Mouse (Mus musculus): ENCODE measurements at regions not wholly inside any gene's neighbourhood (a gene's known extent, or its start where the extent isn't known, plus 50 kb on each side); places are given as distances from the start of the nearest gene placed in this dataset.
"Not testable (repeated sequence)": the region's sequence is repeated elsewhere in the genome, so short reads cannot be mapped to it uniquely, and the experiment has no call there.

DNA sequence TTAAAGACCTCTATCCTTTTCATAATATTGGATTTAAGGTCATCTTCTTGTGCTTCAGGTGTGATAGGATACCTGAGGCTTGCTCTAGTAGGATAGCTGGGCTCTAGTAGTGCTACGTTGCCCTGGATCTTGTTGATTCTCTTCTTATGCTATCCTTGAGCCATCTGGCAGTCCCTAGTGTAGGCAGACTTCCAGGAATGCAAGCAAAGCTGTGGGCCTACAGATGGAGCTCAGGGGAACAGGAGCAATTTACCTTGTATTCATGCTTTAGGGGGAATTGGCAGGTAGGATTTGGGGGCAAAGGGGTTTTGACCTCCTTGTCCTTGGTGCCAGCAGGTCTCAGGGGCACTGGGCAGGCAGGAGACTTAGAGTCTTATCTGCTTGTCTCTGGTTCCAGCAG lies 297.8 kb upstream of the Dcbld2 start:
- no peaks in the 10 kb centered on the region for H3K4me1 ChIP-seq (ENCODE audit: insufficient read depth, low read length)

DNA sequence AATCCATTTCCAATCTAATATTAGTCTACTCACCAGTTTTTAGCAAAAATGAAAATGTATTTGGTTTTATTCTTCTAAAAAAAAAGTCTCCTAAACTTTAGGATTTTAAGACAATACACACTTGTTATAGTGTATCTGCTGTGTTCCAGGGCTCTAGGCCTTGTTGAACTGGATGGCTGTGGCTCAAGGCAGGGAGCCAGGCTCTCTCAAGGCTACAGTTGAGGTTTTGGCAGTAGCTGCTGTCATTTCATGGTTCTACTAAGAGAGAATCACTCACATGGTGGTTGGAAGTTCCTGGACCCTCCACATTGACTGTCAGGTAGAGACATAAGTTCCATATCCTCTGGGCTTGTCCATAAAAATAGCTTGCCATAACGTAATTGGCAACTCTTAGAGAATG lies 282.2 kb upstream of the Dcbld2 start:
- Histone ChIP-seq H3K9ac (replicated peaks; ENCODE audit: low read length) (no peak overlapping the region), H3K27me3 (ENCODE audit: insufficient read depth, low read length) (no peaks in the 10 kb centered on the region), H3K4me2 (replicated peaks; ENCODE audit: low read depth, low read length) (no peak overlapping the region), H3K4me1 (ENCODE audit: insufficient read depth, low read length) (no peaks in the 10 kb centered on the region), H3K27ac (ENCODE audit: low read length) (no peak overlapping the region), H3K9me3 (ENCODE audit: low read length) (no peaks in the 10 kb centered on the region), H3K36me3 (ENCODE audit: insufficient read depth, low read length) (no peaks in the 10 kb centered on the region), H3K4me3 (ENCODE audit: low read length) (no peak overlapping the region)
- 69% methylated on average over 1 of the region's 1 CpGs for WGBS
- ATAC-seq (ENCODE audit: low FRiP score, low TSS enrichment), result no peak

More for the DNA sequence above, 297.8 kb upstream of the Dcbld2 start:
- ATAC-seq (ENCODE audit: low FRiP score, low TSS enrichment), result no peak
- Histone ChIP-seq H3K9ac (replicated peaks; ENCODE audit: low read length) (no peak overlapping the region), H3K4me2 (replicated peaks; ENCODE audit: low read depth, low read length) (no peak overlapping the region), H3K4me3 (ENCODE audit: low read length) (no peak overlapping the region), H3K9me3 (ENCODE audit: low read length) (no peaks in the 10 kb centered on the region), H3K36me3 (ENCODE audit: insufficient read depth, low read length) (no peaks in the 10 kb centered on the region), H3K27ac (ENCODE audit: low read length) (no peak overlapping the region), H3K27me3 (ENCODE audit: insufficient read depth, low read length) (no peaks in the 10 kb centered on the region)
- WGBS, result 90% methylated on average over 1 of the region's 1 CpGs

GRCm38 (mm10) chr16:58136144-58136905 lies 271.9 kb upstream of the Dcbld2 start:
- no peak overlapping the region for H3K27ac ChIP-seq (ENCODE audit: low read length)
- H3K9me3 ChIP-seq (ENCODE audit: low read length), result no peaks in the 10 kb centered on the region
- no peak overlapping the region for H3K9ac ChIP-seq (replicated peaks; ENCODE audit: low read length)
- H3K4me3 ChIP-seq (ENCODE audit: low read length), result no peak overlapping the region
- H3K4me2 ChIP-seq (replicated peaks; ENCODE audit: low read depth, low read length), result no peak overlapping the region
- no peaks in the 10 kb centered on the region for H3K36me3 ChIP-seq (ENCODE audit: insufficient read depth, low read length)
- ATAC-seq (ENCODE audit: low FRiP score, low TSS enrichment), result no peak
- H3K27me3 ChIP-seq (ENCODE audit: insufficient read depth, low read length), result no peaks in the 10 kb centered on the region
- 82% methylated on average over 12 of the region's 12 CpGs for WGBS
- no peaks in the 10 kb centered on the region for H3K4me1 ChIP-seq (ENCODE audit: insufficient read depth, low read length)

DNA sequence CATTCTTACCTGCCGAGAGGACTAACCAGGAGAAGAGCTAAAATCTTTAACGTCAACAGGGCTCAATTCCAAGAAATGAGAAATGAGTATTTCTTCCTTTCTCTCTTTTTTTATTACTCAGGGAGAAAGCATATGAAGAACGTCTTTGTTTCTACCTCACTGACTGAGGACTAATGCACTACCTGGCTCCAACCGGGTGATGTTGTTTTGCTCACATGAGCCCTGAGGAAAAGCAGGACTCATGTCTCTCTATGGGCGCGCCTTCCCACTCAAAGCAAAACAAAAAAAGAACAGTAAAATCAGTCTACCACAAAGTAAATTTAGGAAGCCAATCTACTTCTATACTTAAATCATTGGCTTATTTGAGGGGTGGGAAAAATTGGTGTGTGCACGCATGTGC lies 271.3 kb upstream of the Dcbld2 start:
- WGBS, result 88% methylated on average over 7 of the region's 7 CpGs
- no peak overlapping the region for H3K9ac ChIP-seq (replicated peaks; ENCODE audit: low read length)
- no peaks in the 10 kb centered on the region for H3K4me1 ChIP-seq (ENCODE audit: insufficient read depth, low read length)
- H3K27me3 ChIP-seq (ENCODE audit: insufficient read depth, low read length), result no peaks in the 10 kb centered on the region
- no peaks in the 10 kb centered on the region for H3K36me3 ChIP-seq (ENCODE audit: insufficient read depth, low read length)
- H3K4me2 ChIP-seq (replicated peaks; ENCODE audit: low read depth, low read length), result no peak overlapping the region
- H3K4me3 ChIP-seq (ENCODE audit: low read length), result no peak overlapping the region
- ATAC-seq (ENCODE audit: low FRiP score, low TSS enrichment), result no peak
- H3K27ac ChIP-seq (ENCODE audit: low read length), result no peak overlapping the region
- H3K9me3 ChIP-seq (ENCODE audit: low read length), result no peaks in the 10 kb centered on the region

GRCm38 (mm10) chr16:58137728-58138279 lies 270.4 kb upstream of the Dcbld2 start:
- no peak overlapping the region for H3K27ac ChIP-seq (ENCODE audit: low read length)
- H3K36me3 ChIP-seq (ENCODE audit: insufficient read depth, low read length), result no peaks in the 10 kb centered on the region
- no peaks in the 10 kb centered on the region for H3K4me1 ChIP-seq (ENCODE audit: insufficient read depth, low read length)
- no peak for ATAC-seq (ENCODE audit: low FRiP score, low TSS enrichment)
- no peaks in the 10 kb centered on the region for H3K27me3 ChIP-seq (ENCODE audit: insufficient read depth, low read length)
- no peak overlapping the region for H3K4me2 ChIP-seq (replicated peaks; ENCODE audit: low read depth, low read length)
- no peak overlapping the region for H3K9ac ChIP-seq (replicated peaks; ENCODE audit: low read length)
- 83% methylated on average over 4 of the region's 4 CpGs for WGBS
- no peaks in the 10 kb centered on the region for H3K9me3 ChIP-seq (ENCODE audit: low read length)
- no peak overlapping the region for H3K4me3 ChIP-seq (ENCODE audit: low read length)

DNA sequence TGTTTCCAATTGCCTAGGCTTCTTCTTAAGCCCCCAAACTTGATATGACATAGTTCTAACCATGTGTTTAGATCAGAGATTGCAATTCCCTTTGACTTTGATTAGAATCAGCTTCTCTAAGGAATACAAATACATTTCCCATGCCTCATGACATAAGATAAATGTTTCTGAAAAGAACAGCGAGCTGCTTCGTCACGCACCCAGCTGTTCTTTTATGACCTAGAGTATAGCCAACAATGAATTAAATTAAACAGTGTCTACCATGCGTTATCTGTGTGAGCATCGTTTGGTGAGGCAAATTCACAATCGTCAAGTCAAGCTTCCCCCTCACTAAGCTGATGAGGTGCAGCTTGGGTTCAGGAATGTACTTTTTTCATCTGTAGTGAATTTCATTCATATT lies 261.8 kb upstream of the Dcbld2 start:
- no peaks in the 10 kb centered on the region for H3K27me3 ChIP-seq (ENCODE audit: insufficient read depth, low read length)
- H3K9ac ChIP-seq (replicated peaks; ENCODE audit: low read length), result no peak overlapping the region
- H3K27ac ChIP-seq (ENCODE audit: low read length), result no peak overlapping the region
- no peaks in the 10 kb centered on the region for H3K9me3 ChIP-seq (ENCODE audit: low read length)
- no peak overlapping the region for H3K4me2 ChIP-seq (replicated peaks; ENCODE audit: low read depth, low read length)
- no peaks in the 10 kb centered on the region for H3K4me1 ChIP-seq (ENCODE audit: insufficient read depth, low read length)
- no peak for ATAC-seq (ENCODE audit: low FRiP score, low TSS enrichment)
- no peaks in the 10 kb centered on the region for H3K36me3 ChIP-seq (ENCODE audit: insufficient read depth, low read length)
- no peak overlapping the region for H3K4me3 ChIP-seq (ENCODE audit: low read length)
- 48% methylated on average over 6 of the region's 6 CpGs for WGBS

DNA sequence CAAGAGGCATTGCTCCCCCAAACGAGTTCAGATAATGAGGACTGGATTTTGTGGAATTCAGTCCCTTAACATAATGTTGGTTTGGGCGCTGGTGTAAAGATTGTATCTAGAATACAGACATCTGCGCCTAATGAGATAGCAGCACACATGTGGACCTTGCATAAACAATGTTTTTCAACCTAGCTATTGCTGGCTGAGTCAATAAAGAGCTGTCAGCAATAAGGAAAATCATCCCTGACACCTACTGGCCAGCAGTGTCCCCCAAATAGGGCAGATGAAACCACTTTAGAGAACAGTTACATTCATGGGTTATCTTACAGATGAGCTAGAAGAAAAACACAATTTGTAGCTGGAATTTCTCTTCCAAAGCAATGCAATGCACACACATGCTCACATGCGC lies 252.7 kb upstream of the Dcbld2 start:
- Histone ChIP-seq H3K9me3 (ENCODE audit: low read length) (no peaks in the 10 kb centered on the region), H3K27ac (ENCODE audit: low read length) (no peak overlapping the region), H3K36me3 (ENCODE audit: insufficient read depth, low read length) (no peaks in the 10 kb centered on the region), H3K4me1 (ENCODE audit: insufficient read depth, low read length) (no peaks in the 10 kb centered on the region), H3K9ac (replicated peaks; ENCODE audit: low read length) (no peak overlapping the region), H3K27me3 (ENCODE audit: insufficient read depth, low read length) (no peaks in the 10 kb centered on the region), H3K4me2 (replicated peaks; ENCODE audit: low read depth, low read length) (no peak overlapping the region), H3K4me3 (ENCODE audit: low read length) (no peak overlapping the region)
- 41% methylated on average over 4 of the region's 4 CpGs for WGBS
- no peak for ATAC-seq (ENCODE audit: low FRiP score, low TSS enrichment)

GRCm38 (mm10) chr16:58178744-58179401 lies 229.4 kb upstream of the Dcbld2 start:
- Histone ChIP-seq H3K27me3 (ENCODE audit: insufficient read depth, low read length) (no peaks in the 10 kb centered on the region), H3K4me2 (replicated peaks; ENCODE audit: low read depth, low read length) (no peak overlapping the region), H3K9ac (replicated peaks; ENCODE audit: low read length) (no peak overlapping the region), H3K27ac (ENCODE audit: low read length) (no peak overlapping the region), H3K4me3 (ENCODE audit: low read length) (no peak overlapping the region), H3K36me3 (ENCODE audit: insufficient read depth, low read length) (no peaks in the 10 kb centered on the region), H3K4me1 (ENCODE audit: insufficient read depth, low read length) (no peaks in the 10 kb centered on the region), H3K9me3 (ENCODE audit: low read length) (no peaks in the 10 kb centered on the region)
- no peak for ATAC-seq (ENCODE audit: low FRiP score, low TSS enrichment)
- WGBS, result 70% methylated on average over 5 of the region's 5 CpGs

DNA sequence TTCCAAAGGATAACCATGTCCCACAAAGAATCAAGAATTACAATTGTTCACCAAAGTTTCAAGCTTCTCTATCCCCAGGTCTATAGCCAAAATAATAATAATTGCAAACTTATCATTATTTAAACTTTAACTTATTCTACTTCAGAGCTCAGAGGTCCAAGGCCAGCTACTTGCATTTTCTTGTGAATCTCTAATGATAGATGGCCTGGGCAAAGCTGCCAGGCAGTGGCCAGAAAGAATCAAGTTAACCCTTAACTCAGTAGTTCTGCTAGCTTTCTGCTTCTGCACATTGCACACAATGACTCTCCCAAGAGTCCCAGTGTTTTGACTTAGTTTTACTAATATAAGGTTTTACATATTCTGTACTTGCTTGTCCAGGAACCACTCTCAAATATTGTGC lies 228.3 kb upstream of the Dcbld2 start:
- H3K27ac ChIP-seq (ENCODE audit: low read length); H3K27me3 ChIP-seq (ENCODE audit: insufficient read depth, low read length); ATAC-seq (ENCODE audit: low FRiP score, low TSS enrichment); H3K9ac ChIP-seq (replicated peaks; ENCODE audit: low read length); H3K4me2 ChIP-seq (replicated peaks; ENCODE audit: low read depth, low read length); H3K36me3 ChIP-seq (ENCODE audit: insufficient read depth, low read length); H3K4me1 ChIP-seq (ENCODE audit: insufficient read depth, low read length); H3K4me3 ChIP-seq (ENCODE audit: low read length); H3K9me3 ChIP-seq (ENCODE audit: low read length): not testable (repeated sequence)

Data from kidney, embryonic 16.5 days (tissue).